Comparison of ENCODE assay signal across 16 mouse cellular contexts in genomic region chr6:108678227-108678626, GRCm38 (mm10). TPM values are rescaled to one million over a fixed set of nuclear protein-coding genes. Genes with fewer than 3 reads are reported as not detected.
DNase-seq lines count a peak whose midpoint lies in the region; ATAC-seq and TF ChIP-seq lines count a peak whose summit lies in the region.
"Had no signal": no experiment of that assay in that cellular context is flagged by ENCODE, and none has a peak within 500 bp of the region (broad histone marks: within the 10 kb centered on the region; RNA-seq: fewer than 3 reads in every experiment).

No protein-coding gene starts in this region.

- no peaks in the 10 kb centered on the region for H3K27me3 ChIP-seq in kidney, embryonic 16.5 days (ENCODE audit: insufficient read depth, low read length)
- H3K27me3 ChIP-seq in myocyte (ENCODE audit: control insufficient read depth, insufficient read depth, insufficient read length): no peaks in the 10 kb centered on the region
- H3K27me3 ChIP-seq: embryonic facial prominence, embryonic 12.5 days; forebrain, embryonic 15.5 days; heart, embryonic 12.5 days had no signal

- peak; percentile 33 for DNase-seq in gastrocnemius, adult 2 months
- DNase-seq in gastrocnemius, postnatal 36 days: no peak
- DNase-seq in kidney, adult 18-20 months: no peak
- peak; percentile 53 for DNase-seq in 3134 (ENCODE audit: extremely low read depth, insufficient read length, low spot score)
- DNase-seq in layer of hippocampus, postnatal 14 days (ENCODE audit: low spot score in 2 of 2): no peak
- DNase-seq: cerebellum, adult 11-12 months; cerebellum, adult 9-10 months; cerebellum, postnatal 25 days had no signal

- no peaks in the 10 kb centered on the region for H3K4me1 ChIP-seq in kidney, embryonic 16.5 days (ENCODE audit: insufficient read depth, low read length)
- H3K4me1 ChIP-seq: embryonic facial prominence, embryonic 12.5 days; forebrain, embryonic 15.5 days; heart, embryonic 12.5 days had no signal

- no peak for TF ChIP-seq POLR2A in myocyte (IDR thresholded peaks at IDR 0.05; ENCODE audit: insufficient read length, low read depth)

- intact Hi-C loops in gastrocnemius, adult 2 months (cut with DNase I): no loop called here
- intact Hi-C loops in gastrocnemius, postnatal 36 days (cut with DNase I): no loop called here

- no peak for TF ChIP-seq CTCF in gastrocnemius, adult 2 months (IDR thresholded peaks at IDR 0.05)

- H3K9me3 ChIP-seq in kidney, embryonic 16.5 days (ENCODE audit: low read length): no peaks in the 10 kb centered on the region
- H3K9me3 ChIP-seq: embryonic facial prominence, embryonic 12.5 days; forebrain, embryonic 15.5 days; heart, embryonic 12.5 days; hindbrain, embryonic 10.5 days had no signal

- no peaks in the 10 kb centered on the region for H3K36me3 ChIP-seq in kidney, embryonic 16.5 days (ENCODE audit: insufficient read depth, low read length)
- no peaks in the 10 kb centered on the region for H3K36me3 ChIP-seq in myocyte (ENCODE audit: control insufficient read depth, insufficient read depth)
- H3K36me3 ChIP-seq: embryonic facial prominence, embryonic 12.5 days; forebrain, embryonic 15.5 days; heart, embryonic 12.5 days; hindbrain, embryonic 10.5 days had no signal

- H3ac ChIP-seq in myocyte (ENCODE audit: control insufficient read depth, insufficient read length): no peak overlapping the region

- H3K79me2 ChIP-seq in myocyte (ENCODE audit: control insufficient read depth, insufficient read depth): no peaks in the 10 kb centered on the region

- peak overlapping the region; percentile 53; the same call in 1 of the 2 replicates for H3K27ac ChIP-seq in gastrocnemius, adult 2 months
- no peak overlapping the region for H3K27ac ChIP-seq in kidney, embryonic 16.5 days (ENCODE audit: low read length)
- H3K27ac ChIP-seq: embryonic facial prominence, embryonic 12.5 days; forebrain, embryonic 15.5 days; heart, adult 2 months; hindbrain, embryonic 10.5 days; hindbrain, embryonic 14.5 days had no signal

- H3K4me2 ChIP-seq in kidney, embryonic 16.5 days (replicated peaks; ENCODE audit: low read depth, low read length): no peak overlapping the region
- peak overlapping the region; percentile 32 for H3K4me2 ChIP-seq in myocyte (ENCODE audit: low read depth)
- H3K4me2 ChIP-seq: embryonic facial prominence, embryonic 12.5 days; forebrain, embryonic 15.5 days; heart, embryonic 12.5 days; hindbrain, embryonic 14.5 days had no signal

- no peak overlapping the region for H3K9ac ChIP-seq in kidney, embryonic 16.5 days (replicated peaks; ENCODE audit: low read length)
- H3K9ac ChIP-seq: embryonic facial prominence, embryonic 12.5 days; forebrain, embryonic 15.5 days; heart, embryonic 12.5 days; hindbrain, embryonic 14.5 days had no signal

- no peak overlapping the region for H3K4me3 ChIP-seq in gastrocnemius, adult 2 months
- H3K4me3 ChIP-seq in kidney, embryonic 16.5 days (ENCODE audit: low read length): no peak overlapping the region
- no peak overlapping the region for H3K4me3 ChIP-seq in myocyte
- H3K4me3 ChIP-seq: embryonic facial prominence, embryonic 12.5 days; forebrain, embryonic 15.5 days; heart, adult 2 months; heart, embryonic 12.5 days; hindbrain, embryonic 10.5 days had no signal

- ATAC-seq in kidney, embryonic 16.5 days (ENCODE audit: low FRiP score, low TSS enrichment): peak; percentile 65
- ATAC-seq: forebrain, embryonic 15.5 days had no signal

- WGBS in kidney, embryonic 16.5 days: 39% methylated on average over 5 of the region's 5 CpGs

TF ChIP-seq in myocyte, 11 proteins besides CTCF, POLR2A, EP300 and RAD21:
- TF ChIP-seq TCF3 (IDR thresholded peaks at IDR 0.05; ENCODE audit: insufficient read length, low read depth): no peak
- no peak for TF ChIP-seq E2F4 (IDR thresholded peaks at IDR 0.05; ENCODE audit: insufficient read depth)
- TF ChIP-seq MAX (IDR thresholded peaks at IDR 0.05; ENCODE audit: low read depth): no peak
- TF ChIP-seq TCF12 (IDR thresholded peaks at IDR 0.05; ENCODE audit: insufficient read depth, poor library complexity, severe bottlenecking): no peak
- no peak for TF ChIP-seq USF1 (IDR thresholded peaks at IDR 0.05; ENCODE audit: low read depth)
- TF ChIP-seq SRF (IDR thresholded peaks at IDR 0.05; ENCODE audit: control insufficient read depth, insufficient read length, low read depth): no peak
- TF ChIP-seq MYOD1 (IDR thresholded peaks at IDR 0.05; ENCODE audit: control insufficient read depth in 1 of 3, insufficient read length in 2 of 3, low read depth in 2 of 3): no peak
- TF ChIP-seq REST (IDR thresholded peaks at IDR 0.05; ENCODE audit: insufficient read depth, insufficient read length): no peak
- no peak for TF ChIP-seq MYOG (IDR thresholded peaks at IDR 0.05; ENCODE audit: control insufficient read depth in 1 of 3, insufficient read depth in 1 of 3, insufficient read length in 2 of 3, low read depth in 2 of 3)
- TF ChIP-seq POLR2AphosphoS2 (IDR thresholded peaks at IDR 0.05; ENCODE audit: insufficient read length, low read depth): no peak
- no peak for TF ChIP-seq CEBPB (IDR thresholded peaks at IDR 0.05; ENCODE audit: insufficient read depth, poor library complexity, severe bottlenecking)

RNA-seq across cellular contexts. Expression of gene Bhlhe40, which starts 17.8 kb away (rescaled TPM):
- 100 to 1,000 TPM in 1 of 2 experiments, 10 to 100 TPM in 1; 70.0 to 124 TPM for total RNA-seq in gastrocnemius, adult 2 months (2021)
- total RNA-seq in gastrocnemius, postnatal 36 days (2021): 100 to 1,000 TPM in 1 of 2 experiments, 10 to 100 TPM in 1; 71.8 to 106 TPM
- polyA plus RNA-seq in kidney, embryonic 16.5 days (2015; fragmentation: Nextera tagmentation; extraction: Ambion mirVana): 16.8 and 18.5 TPM in 2 replicates
- polyA plus RNA-seq in myocyte (2012; fragmentation: generic; extraction: Trizol): 120 TPM
- total RNA-seq in layer of hippocampus, postnatal 14 days (2021): 10 to 100 TPM; 47.6 to 58.7 TPM

Comparison
In these comparisons a context has a peak if more than half of its experiments do, and no peak if none do; other contexts are left out.
1. DNase-seq: peak in gastrocnemius, adult 2 months (single experiment) and 3134 (single experiment); none in gastrocnemius, postnatal 36 days (0 of 2), kidney, adult 18-20 months (single experiment) and layer of hippocampus, postnatal 14 days (0 of 2).